Mouse (Mus musculus) spleen, embryonic (tissue): ENCODE results near the gene Fkbp8.

Experiments used
- CTCF ChIA-PET: fragments of 350-600 bp; sonication (Branson Sonifier 250); formaldehyde crosslinking; loops from one replicate; lab custom pipeline; 2022; lab: Charles Lee

Gene Fkbp8

DNA sequence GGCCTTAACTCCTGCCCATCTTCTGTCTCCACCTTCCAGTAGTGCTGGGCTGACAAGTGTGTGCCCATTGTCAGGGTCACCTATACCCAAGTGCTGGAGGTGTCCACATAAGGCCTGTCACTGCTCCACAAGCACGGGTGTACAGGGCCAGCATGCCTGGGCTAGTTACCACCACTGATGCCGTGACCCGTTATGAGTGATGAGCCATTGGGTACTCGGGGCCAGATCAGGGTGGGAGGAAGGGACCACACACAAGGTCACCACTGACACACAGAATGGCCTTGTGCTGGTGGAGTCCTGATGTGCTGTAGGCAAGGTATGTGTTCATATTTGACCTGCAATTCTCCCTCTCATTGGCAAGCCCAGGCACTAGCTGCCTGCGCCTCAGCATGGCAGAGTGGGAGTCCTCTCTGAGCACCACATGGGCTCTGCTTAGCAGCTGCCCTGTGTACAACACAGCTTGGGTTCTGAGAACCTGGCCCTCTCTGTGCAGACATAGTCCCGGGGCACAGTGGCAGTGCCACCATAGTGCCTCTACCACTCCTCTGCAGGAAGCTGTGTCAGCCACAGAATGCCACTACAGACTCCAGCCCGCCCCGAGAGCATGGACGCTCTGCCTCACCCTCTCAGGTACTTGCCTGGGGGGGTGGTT, 57.2 kb downstream of the Fkbp8 start:
- CTCF ChIA-PET, result interaction anchor here (0.9 kb wide), 1 partner anchor 59 kb away, joined by 3 read pairs; no protein-coding TSS in a partner anchor
